Mouse (Mus musculus): ENCODE data around the gene Cd28. TPM values are rescaled to one million over a fixed set of nuclear protein-coding genes. Genes with fewer than 3 reads are reported as not detected.

Cd28 gene
- polyA plus RNA-seq, 1 experiment from 2014 or later: 0.08 TPM

DNA sequence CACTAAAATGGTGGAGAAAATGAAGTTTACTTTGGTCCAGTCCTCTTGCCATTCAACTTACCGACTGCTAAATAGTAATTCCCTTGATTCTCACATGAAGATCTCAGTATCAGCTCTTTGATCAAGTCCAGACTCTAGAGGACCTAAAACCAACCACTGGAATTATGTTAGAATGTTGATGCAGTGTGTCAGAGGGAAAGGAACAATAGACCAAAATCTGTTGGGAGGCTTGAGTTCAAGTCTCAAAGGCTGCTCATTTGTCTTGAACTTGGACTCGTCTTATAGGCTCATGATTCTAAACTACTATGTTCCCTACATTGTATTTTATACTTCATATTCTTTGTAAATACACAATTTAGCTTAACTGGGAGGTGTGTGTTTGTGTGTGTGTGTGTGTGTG lies 41.0 kb downstream of the Cd28 start:
- Histone ChIP-seq H3K9ac (replicated peaks; ENCODE audit: low read depth, low read length) (no peak overlapping the region), H3K36me3 (ENCODE audit: control insufficient read depth, insufficient read depth) (no peaks in the 10 kb centered on the region), H3K9me3 (ENCODE audit: control insufficient read depth, low read length) (no peaks in the 10 kb centered on the region), H3K27ac (ENCODE audit: low read length) (no peak overlapping the region), H3K4me2 (ENCODE audit: low read length) (no peak overlapping the region), H3K4me1 (replicated peaks; ENCODE audit: control insufficient read depth, insufficient read depth, low read length) (no peaks in the 10 kb centered on the region), H3K4me3 (replicated peaks; ENCODE audit: low read length) (no peak overlapping the region), H3K27me3 (replicated peaks; ENCODE audit: control insufficient read depth, insufficient read depth, low read length) (no peaks in the 10 kb centered on the region)
- ATAC-seq: no peak
- 92% methylated on average over 2 of the region's 2 CpGs for WGBS

DNA sequence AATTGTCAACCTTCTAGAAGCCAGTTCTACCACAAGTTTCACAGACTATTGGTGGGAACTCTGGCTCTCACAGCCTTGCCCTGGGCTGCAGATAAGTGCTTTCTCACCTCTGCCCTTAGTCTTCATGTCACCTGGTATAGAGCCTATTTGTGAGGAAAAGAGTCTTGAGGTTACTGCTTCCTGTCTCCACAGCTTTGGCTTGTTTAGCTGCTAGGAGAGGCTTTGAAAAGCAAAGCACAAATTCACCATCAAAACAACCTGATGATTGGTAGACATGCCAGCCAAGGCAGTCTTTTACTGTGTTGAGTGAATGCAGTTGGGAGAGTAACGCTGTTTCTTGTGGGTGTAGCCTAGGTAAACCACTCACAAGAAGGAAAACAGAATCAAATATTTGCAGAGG lies 41.6 kb downstream of the Cd28 start:
- ATAC-seq: no peak
- 84% methylated on average over 1 of the region's 1 CpGs for WGBS
- Histone ChIP-seq H3K4me2 (ENCODE audit: low read length) (no peak overlapping the region), H3K4me3 (replicated peaks; ENCODE audit: low read length) (no peak overlapping the region), H3K27me3 (replicated peaks; ENCODE audit: control insufficient read depth, insufficient read depth, low read length) (no peaks in the 10 kb centered on the region), H3K27ac (ENCODE audit: low read length) (no peak overlapping the region), H3K9me3 (ENCODE audit: control insufficient read depth, low read length) (no peaks in the 10 kb centered on the region), H3K36me3 (ENCODE audit: control insufficient read depth, insufficient read depth) (no peaks in the 10 kb centered on the region), H3K9ac (replicated peaks; ENCODE audit: low read depth, low read length) (no peak overlapping the region), H3K4me1 (replicated peaks; ENCODE audit: control insufficient read depth, insufficient read depth, low read length) (no peaks in the 10 kb centered on the region)

DNA sequence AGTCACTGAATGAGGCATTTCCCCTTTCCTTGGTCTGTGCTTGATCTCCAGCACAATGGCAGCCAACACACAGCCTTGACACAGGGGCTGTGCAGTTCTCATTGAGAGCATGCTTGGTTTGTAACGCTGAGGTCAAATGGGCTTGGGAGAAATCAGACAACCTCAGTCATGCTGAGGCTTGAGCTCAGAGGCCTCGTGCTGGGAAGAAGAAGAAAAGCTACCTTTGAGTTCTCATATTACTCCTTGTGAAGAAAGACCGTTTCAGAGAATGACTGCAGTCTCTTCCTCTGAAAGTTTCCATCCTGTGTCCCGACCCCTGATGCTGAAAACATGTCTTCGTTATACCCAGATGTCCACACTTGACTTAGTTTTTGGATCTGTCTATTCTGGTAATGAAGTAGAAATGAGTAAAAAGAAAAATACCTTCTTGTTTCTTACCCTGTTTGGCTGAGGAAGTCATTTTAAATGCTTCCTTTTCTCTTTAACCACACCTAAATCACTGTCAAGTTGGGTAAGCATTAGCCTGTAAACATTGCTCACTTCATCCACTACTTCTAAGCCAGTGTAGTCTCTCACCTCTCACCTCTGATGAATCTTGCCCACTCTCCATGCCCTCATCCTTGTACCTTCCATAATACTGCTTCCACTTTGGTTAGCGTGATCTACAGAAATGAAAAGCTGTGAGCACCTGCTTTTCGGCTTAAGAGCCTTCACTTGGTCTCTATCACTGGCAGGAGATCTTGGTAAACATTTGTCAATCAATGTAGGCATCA lies 43.1 kb downstream of the Cd28 start:
- no peaks in the 10 kb centered on the region for H3K36me3 ChIP-seq (ENCODE audit: control insufficient read depth, insufficient read depth)
- no peaks in the 10 kb centered on the region for H3K4me1 ChIP-seq (replicated peaks; ENCODE audit: control insufficient read depth, insufficient read depth, low read length)
- H3K4me3 ChIP-seq (replicated peaks; ENCODE audit: low read length): no peak overlapping the region
- no peak overlapping the region for H3K9ac ChIP-seq (replicated peaks; ENCODE audit: low read depth, low read length)
- no peaks in the 10 kb centered on the region for H3K9me3 ChIP-seq (ENCODE audit: control insufficient read depth, low read length)
- no peak for ATAC-seq
- no peak overlapping the region for H3K27ac ChIP-seq (ENCODE audit: low read length)
- H3K4me2 ChIP-seq (ENCODE audit: low read length): no peak overlapping the region
- no peaks in the 10 kb centered on the region for H3K27me3 ChIP-seq (replicated peaks; ENCODE audit: control insufficient read depth, insufficient read depth, low read length)
- WGBS: 67% methylated on average over 7 of the region's 7 CpGs

DNA sequence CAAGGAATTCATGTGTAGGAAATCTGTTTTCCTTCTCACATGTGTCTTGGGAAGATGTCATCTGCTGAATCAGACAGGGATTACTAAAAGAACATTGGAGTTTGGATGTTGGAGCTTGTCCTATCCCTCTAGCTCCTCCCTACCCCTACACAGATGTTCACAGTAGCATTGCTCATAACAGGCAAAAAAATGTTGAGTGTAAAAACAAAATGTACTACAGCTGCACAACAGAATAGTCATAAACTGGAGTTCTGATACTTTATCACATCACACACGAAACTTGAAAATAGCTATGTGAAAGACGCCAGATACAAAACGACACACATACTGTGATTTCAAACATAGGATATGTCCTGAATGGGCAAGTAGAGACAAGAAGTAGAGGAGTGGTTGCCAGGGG lies 43.9 kb downstream of the Cd28 start:
- 92% methylated on average over 3 of the region's 3 CpGs for WGBS
- H3K9ac ChIP-seq (replicated peaks; ENCODE audit: low read depth, low read length): no peak overlapping the region
- H3K36me3 ChIP-seq (ENCODE audit: control insufficient read depth, insufficient read depth): no peaks in the 10 kb centered on the region
- no peaks in the 10 kb centered on the region for H3K4me1 ChIP-seq (replicated peaks; ENCODE audit: control insufficient read depth, insufficient read depth, low read length)
- no peak for ATAC-seq
- no peaks in the 10 kb centered on the region for H3K9me3 ChIP-seq (ENCODE audit: control insufficient read depth, low read length)
- H3K27me3 ChIP-seq (replicated peaks; ENCODE audit: control insufficient read depth, insufficient read depth, low read length): no peaks in the 10 kb centered on the region
- H3K27ac ChIP-seq (ENCODE audit: low read length): no peak overlapping the region
- H3K4me3 ChIP-seq (replicated peaks; ENCODE audit: low read length): no peak overlapping the region
- no peak overlapping the region for H3K4me2 ChIP-seq (ENCODE audit: low read length)

DNA sequence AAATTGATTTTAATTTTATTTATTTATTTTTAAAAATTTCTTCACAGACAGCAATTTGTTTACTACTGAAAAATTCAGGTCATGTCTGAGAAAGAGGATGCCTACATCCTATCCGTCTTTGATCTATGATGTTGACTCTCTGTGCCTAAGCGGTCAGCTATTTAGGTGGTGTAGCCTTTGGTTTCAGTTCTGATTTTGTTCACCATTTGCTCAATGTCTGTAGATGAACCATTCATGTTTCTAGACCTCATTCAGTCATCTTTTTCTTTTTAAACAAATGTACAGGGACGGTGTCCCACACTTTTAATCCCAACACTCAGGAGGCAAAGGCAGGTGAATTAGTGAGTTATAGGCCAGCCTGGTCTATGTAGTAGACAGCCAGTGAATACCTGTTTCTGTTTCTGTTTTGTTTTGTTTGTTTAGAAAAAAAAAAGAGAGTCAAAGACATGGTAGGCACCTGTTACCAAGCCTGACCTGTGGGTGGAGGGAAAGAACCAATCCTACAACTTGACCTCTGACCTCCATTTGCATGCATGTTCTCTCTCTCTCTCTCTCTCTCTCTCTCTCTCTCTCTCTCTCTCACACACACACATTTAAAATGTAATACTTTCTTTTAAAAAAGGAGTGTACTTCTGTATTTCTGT lies 45.0 kb downstream of the Cd28 start:
- no peak overlapping the region for H3K4me3 ChIP-seq (replicated peaks; ENCODE audit: low read length)
- H3K4me2 ChIP-seq (ENCODE audit: low read length): no peak overlapping the region
- H3K27me3 ChIP-seq (replicated peaks; ENCODE audit: control insufficient read depth, insufficient read depth, low read length): no peaks in the 10 kb centered on the region
- ATAC-seq: no peak
- no peaks in the 10 kb centered on the region for H3K9me3 ChIP-seq (ENCODE audit: control insufficient read depth, low read length)
- H3K27ac ChIP-seq (ENCODE audit: low read length): no peak overlapping the region
- H3K9ac ChIP-seq (replicated peaks; ENCODE audit: low read depth, low read length): no peak overlapping the region
- no peaks in the 10 kb centered on the region for H3K36me3 ChIP-seq (ENCODE audit: control insufficient read depth, insufficient read depth)
- H3K4me1 ChIP-seq (replicated peaks; ENCODE audit: control insufficient read depth, insufficient read depth, low read length): no peaks in the 10 kb centered on the region
- WGBS: 95% methylated on average over 3 of the region's 3 CpGs

DNA sequence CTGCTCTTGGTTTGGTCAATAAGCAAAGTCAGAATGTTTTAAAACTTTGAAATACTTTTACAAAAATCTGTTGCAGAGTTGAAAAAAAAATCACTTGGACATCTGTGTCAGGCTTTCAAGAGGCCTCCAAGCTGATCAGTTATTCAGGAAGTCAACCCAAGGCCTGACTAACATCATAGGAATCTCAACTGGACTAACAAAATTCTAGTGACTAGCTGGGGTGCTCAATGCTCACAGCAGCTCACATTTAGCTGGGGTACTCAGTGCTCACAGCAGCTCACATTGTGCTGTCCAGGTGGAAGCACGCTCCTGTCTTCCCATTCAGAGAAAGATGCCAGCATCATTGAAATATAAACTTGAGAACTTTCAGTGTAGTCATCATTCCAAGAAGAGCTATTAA lies 45.9 kb downstream of the Cd28 start:
- no peaks in the 10 kb centered on the region for H3K4me1 ChIP-seq (replicated peaks; ENCODE audit: control insufficient read depth, insufficient read depth, low read length)
- no peak overlapping the region for H3K27ac ChIP-seq (ENCODE audit: low read length)
- no peak overlapping the region for H3K4me2 ChIP-seq (ENCODE audit: low read length)
- H3K4me3 ChIP-seq (replicated peaks; ENCODE audit: low read length): no peak overlapping the region
- H3K36me3 ChIP-seq (ENCODE audit: control insufficient read depth, insufficient read depth): no peaks in the 10 kb centered on the region
- no peak for ATAC-seq
- no peaks in the 10 kb centered on the region for H3K27me3 ChIP-seq (replicated peaks; ENCODE audit: control insufficient read depth, insufficient read depth, low read length)
- H3K9me3 ChIP-seq (ENCODE audit: control insufficient read depth, low read length): no peaks in the 10 kb centered on the region
- no peak overlapping the region for H3K9ac ChIP-seq (replicated peaks; ENCODE audit: low read depth, low read length)
- WGBS: 96% methylated on average over 1 of the region's 1 CpGs

DNA sequence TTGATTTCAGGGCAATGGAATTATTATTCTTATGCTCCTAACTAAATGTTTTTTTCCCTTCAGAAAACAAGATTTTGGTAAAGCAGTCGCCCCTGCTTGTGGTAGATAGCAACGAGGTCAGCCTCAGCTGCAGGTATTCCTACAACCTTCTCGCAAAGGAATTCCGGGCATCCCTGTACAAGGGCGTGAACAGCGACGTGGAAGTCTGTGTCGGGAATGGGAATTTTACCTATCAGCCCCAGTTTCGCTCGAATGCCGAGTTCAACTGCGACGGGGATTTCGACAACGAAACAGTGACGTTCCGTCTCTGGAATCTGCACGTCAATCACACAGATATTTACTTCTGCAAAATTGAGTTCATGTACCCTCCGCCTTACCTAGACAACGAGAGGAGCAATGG lies 46.3 kb downstream of the Cd28 start:
- WGBS: 95% methylated on average over 20 of the region's 20 CpGs
- Histone ChIP-seq H3K9me3 (ENCODE audit: control insufficient read depth, low read length) (no peaks in the 10 kb centered on the region), H3K9ac (replicated peaks; ENCODE audit: low read depth, low read length) (no peak overlapping the region), H3K4me1 (replicated peaks; ENCODE audit: control insufficient read depth, insufficient read depth, low read length) (no peaks in the 10 kb centered on the region), H3K27me3 (replicated peaks; ENCODE audit: control insufficient read depth, insufficient read depth, low read length) (no peaks in the 10 kb centered on the region), H3K4me3 (replicated peaks; ENCODE audit: low read length) (no peak overlapping the region), H3K27ac (ENCODE audit: low read length) (no peak overlapping the region), H3K4me2 (ENCODE audit: low read length) (no peak overlapping the region), H3K36me3 (ENCODE audit: control insufficient read depth, insufficient read depth) (no peaks in the 10 kb centered on the region)
- no peak for ATAC-seq

DNA sequence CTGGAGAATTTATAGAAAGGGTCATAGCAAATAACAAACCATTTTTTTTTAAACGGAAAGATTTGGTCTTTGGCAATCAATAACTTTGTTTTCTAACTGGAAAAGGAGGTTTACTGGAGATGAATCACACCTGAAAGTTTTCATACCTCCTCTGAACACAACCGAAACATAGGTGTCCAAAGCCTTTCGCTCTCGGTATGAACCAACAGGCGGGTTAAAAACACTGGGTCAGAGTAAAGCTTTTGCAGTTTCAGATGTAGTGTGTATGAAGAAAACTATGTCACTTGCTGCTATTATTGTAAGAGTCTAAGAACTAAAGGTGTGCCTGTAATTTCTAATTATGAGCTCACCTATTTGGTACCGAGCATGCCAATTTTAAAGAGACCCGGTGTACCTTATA lies 55.2 kb downstream of the Cd28 start:
- H3K9ac ChIP-seq (replicated peaks; ENCODE audit: low read depth, low read length): no peak overlapping the region
- no peak overlapping the region for H3K4me2 ChIP-seq (ENCODE audit: low read length)
- no peaks in the 10 kb centered on the region for H3K4me1 ChIP-seq (replicated peaks; ENCODE audit: control insufficient read depth, insufficient read depth, low read length)
- no peak overlapping the region for H3K27ac ChIP-seq (ENCODE audit: low read length)
- no peaks in the 10 kb centered on the region for H3K27me3 ChIP-seq (replicated peaks; ENCODE audit: control insufficient read depth, insufficient read depth, low read length)
- ATAC-seq: no peak
- no peak overlapping the region for H3K4me3 ChIP-seq (replicated peaks; ENCODE audit: low read length)
- H3K9me3 ChIP-seq (ENCODE audit: control insufficient read depth, low read length): no peaks in the 10 kb centered on the region
- H3K36me3 ChIP-seq (ENCODE audit: control insufficient read depth, insufficient read depth): no peaks in the 10 kb centered on the region
- 93% methylated on average over 7 of the region's 7 CpGs for WGBS

DNA sequence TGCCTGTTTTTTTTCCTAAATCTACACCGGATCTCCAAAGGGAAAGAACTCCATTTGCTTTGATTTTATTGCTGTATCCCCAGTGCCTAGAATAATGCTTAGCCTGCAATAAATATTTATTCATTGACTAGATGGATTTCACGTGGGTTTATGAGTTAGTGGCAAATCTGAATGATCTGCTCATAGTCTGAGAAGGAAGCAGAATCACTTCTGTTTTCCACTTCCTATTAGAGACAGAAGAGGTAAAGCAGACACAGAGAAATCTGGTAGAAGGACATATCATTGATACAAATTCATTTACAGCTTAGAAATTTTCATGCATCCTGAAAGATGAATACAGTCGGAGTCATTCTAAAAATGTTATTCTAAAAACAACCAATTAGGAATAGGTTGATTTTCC lies 56.6 kb downstream of the Cd28 start:
- no peaks in the 10 kb centered on the region for H3K36me3 ChIP-seq (ENCODE audit: control insufficient read depth, insufficient read depth)
- no peak overlapping the region for H3K4me3 ChIP-seq (replicated peaks; ENCODE audit: low read length)
- ATAC-seq: no peak
- WGBS: 89% methylated on average over 3 of the region's 3 CpGs
- no peak overlapping the region for H3K27ac ChIP-seq (ENCODE audit: low read length)
- H3K27me3 ChIP-seq (replicated peaks; ENCODE audit: control insufficient read depth, insufficient read depth, low read length): no peaks in the 10 kb centered on the region
- H3K4me1 ChIP-seq (replicated peaks; ENCODE audit: control insufficient read depth, insufficient read depth, low read length): no peaks in the 10 kb centered on the region
- H3K9me3 ChIP-seq (ENCODE audit: control insufficient read depth, low read length): no peaks in the 10 kb centered on the region
- no peak overlapping the region for H3K4me2 ChIP-seq (ENCODE audit: low read length)
- no peak overlapping the region for H3K9ac ChIP-seq (replicated peaks; ENCODE audit: low read depth, low read length)
